Mouse (Mus musculus) megakaryocyte, embryonic 14.5 days (primary cell): ENCODE results near the gene Vill.

ENCODE experiments used
- FLI1 ChIP-seq: IDR thresholded peaks from 2 replicates; pipeline ENCODE4 v1.6.1; 2012; ENCODE audit warnings: low read length, inconsistent platforms, mixed read lengths
- GATA1 ChIP-seq: IDR thresholded peaks from 3 replicates; pipeline ENCODE4 v1.6.1; 2012; ENCODE audit warnings: mixed read lengths, low read length, inconsistent platforms, borderline replicate concordance

- TF ChIP-seq GATA1, result no peak
- TF ChIP-seq FLI1, result no peak
Measured at GRCm38 (mm10) chr9:119092473-119093418, 40.2 kb downstream of the Vill start.
